Mouse (Mus musculus): ENCODE data around the gene Abr. TPM values are rescaled to one million over a fixed set of nuclear protein-coding genes. Genes with fewer than 3 reads are reported as not detected.

The Abr gene
- total and polyA plus RNA-seq, 3 experiments: 3.8 to 8.8 TPM; not detected in 1

DNA sequence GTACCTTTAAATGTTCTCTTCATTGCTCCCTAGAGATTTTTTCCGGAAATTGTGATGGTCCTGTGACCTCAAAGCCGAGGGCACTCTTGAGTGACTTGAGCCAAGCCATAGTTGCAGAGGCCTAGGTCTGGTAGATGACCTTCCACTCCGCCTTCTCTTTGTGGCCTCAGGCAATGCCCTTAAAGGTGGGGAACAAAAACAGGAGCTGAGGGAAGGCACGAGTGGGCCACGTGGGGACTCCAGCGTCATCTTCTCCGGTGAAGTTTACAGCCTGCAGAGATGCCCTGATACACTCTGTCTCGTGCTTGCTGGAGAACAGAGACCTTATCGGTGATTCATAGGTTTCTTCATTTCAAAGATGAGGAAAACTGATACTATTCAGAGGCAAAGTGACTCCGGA, 2.0 kb upstream of the Abr start:
- H3K79me2 ChIP-seq (ENCODE audit: control insufficient read depth, insufficient read depth, low read length, poor library complexity): no peaks in the 10 kb centered on the region
- no peaks in the 10 kb centered on the region for H3K27me3 ChIP-seq (ENCODE audit: control insufficient read depth in 1 of 2, insufficient read depth in 2 of 2, low read length in 2 of 2)
- no peak for TF ChIP-seq GABPA (IDR thresholded peaks at IDR 0.05; ENCODE audit: low read depth, low read length)
- TF ChIP-seq RCOR1 (IDR thresholded peaks at IDR 0.05; ENCODE audit: low read depth, low read length): no peak
- TF ChIP-seq TBP (IDR thresholded peaks at IDR 0.05; ENCODE audit: low read depth, low read length): no peak
- no peak for TF ChIP-seq MYC (IDR thresholded peaks at IDR 0.05; ENCODE audit: low read depth, low read length)
- no peak for TF ChIP-seq ETS1 (IDR thresholded peaks at IDR 0.05; ENCODE audit: low read depth, low read length)
- no peak for TF ChIP-seq USF2 (IDR thresholded peaks at IDR 0.05; ENCODE audit: borderline replicate concordance in 1 of 2, insufficient read depth in 1 of 2, low read depth in 1 of 2, low read length in 2 of 2)
- no peak for TF ChIP-seq MAFK (IDR thresholded peaks at IDR 0.05; ENCODE audit: borderline replicate concordance, low read depth, low read length)
- no peak for TF ChIP-seq GATA1 (IDR thresholded peaks at IDR 0.05; ENCODE audit: low read depth, low read length)
- TF ChIP-seq TCF12 (IDR thresholded peaks at IDR 0.05; ENCODE audit: low read depth, low read length): no peak
- no peak for TF ChIP-seq HCFC1 (IDR thresholded peaks at IDR 0.05; ENCODE audit: low read depth, low read length)
- no peak for TF ChIP-seq EP300 (IDR thresholded peaks at IDR 0.05; ENCODE audit: low read depth in 1 of 2, low read length in 2 of 2)
- no peak for TF ChIP-seq SIN3A (IDR thresholded peaks at IDR 0.05; ENCODE audit: low read length)
- TF ChIP-seq USF1 (IDR thresholded peaks at IDR 0.05; ENCODE audit: low read depth, low read length): no peak
- no peak for TF ChIP-seq E2F4 (IDR thresholded peaks at IDR 0.05; ENCODE audit: borderline replicate concordance, low read depth, low read length)
- TF ChIP-seq NELFE (IDR thresholded peaks at IDR 0.05; ENCODE audit: low read depth, low read length): no peak
- no peak for TF ChIP-seq MAX (IDR thresholded peaks at IDR 0.05; ENCODE audit: low read length)
- no peak for TF ChIP-seq ZNF384 (IDR thresholded peaks at IDR 0.05; ENCODE audit: low read depth, low read length)
- TF ChIP-seq MYB (IDR thresholded peaks at IDR 0.05; ENCODE audit: low read depth, low read length): no peak
- no peak for TF ChIP-seq ELF1 (IDR thresholded peaks at IDR 0.05; ENCODE audit: low read depth, low read length)
- no peak for TF ChIP-seq POLR2AphosphoS2 (IDR thresholded peaks at IDR 0.05; ENCODE audit: low read length)
- no peaks in the 10 kb centered on the region for H3K9me3 ChIP-seq (replicated peaks; ENCODE audit: insufficient read depth, low read length)
- H3K27ac ChIP-seq (ENCODE audit: control insufficient read depth, low read depth, low read length): no peak overlapping the region
- DNase-seq (ENCODE audit: low read depth, low spot score): no peak
- peaks cover 0 to 9% of the 10 kb centered on the region in 2 experiments; a peak in 2 of 4 replicates for H3K36me3 ChIP-seq (ENCODE audit: control insufficient read depth in 1 of 2, insufficient read depth in 2 of 2, low read length in 2 of 2)
- H3K9ac ChIP-seq (ENCODE audit: control insufficient read depth, low read depth, low read length, poor library complexity, severe bottlenecking): no peak overlapping the region
- peaks cover 0 to 11% of the 10 kb centered on the region in 2 experiments; a peak in 2 of 4 replicates for H3K4me1 ChIP-seq (ENCODE audit: control insufficient read depth in 1 of 2, insufficient read depth in 2 of 2, low read length in 2 of 2)
- no peak overlapping the region for H3K4me3 ChIP-seq (ENCODE audit: control insufficient read depth in 1 of 2, insufficient read depth in 1 of 2, low read depth in 2 of 2, low read length in 2 of 2)

DNA sequence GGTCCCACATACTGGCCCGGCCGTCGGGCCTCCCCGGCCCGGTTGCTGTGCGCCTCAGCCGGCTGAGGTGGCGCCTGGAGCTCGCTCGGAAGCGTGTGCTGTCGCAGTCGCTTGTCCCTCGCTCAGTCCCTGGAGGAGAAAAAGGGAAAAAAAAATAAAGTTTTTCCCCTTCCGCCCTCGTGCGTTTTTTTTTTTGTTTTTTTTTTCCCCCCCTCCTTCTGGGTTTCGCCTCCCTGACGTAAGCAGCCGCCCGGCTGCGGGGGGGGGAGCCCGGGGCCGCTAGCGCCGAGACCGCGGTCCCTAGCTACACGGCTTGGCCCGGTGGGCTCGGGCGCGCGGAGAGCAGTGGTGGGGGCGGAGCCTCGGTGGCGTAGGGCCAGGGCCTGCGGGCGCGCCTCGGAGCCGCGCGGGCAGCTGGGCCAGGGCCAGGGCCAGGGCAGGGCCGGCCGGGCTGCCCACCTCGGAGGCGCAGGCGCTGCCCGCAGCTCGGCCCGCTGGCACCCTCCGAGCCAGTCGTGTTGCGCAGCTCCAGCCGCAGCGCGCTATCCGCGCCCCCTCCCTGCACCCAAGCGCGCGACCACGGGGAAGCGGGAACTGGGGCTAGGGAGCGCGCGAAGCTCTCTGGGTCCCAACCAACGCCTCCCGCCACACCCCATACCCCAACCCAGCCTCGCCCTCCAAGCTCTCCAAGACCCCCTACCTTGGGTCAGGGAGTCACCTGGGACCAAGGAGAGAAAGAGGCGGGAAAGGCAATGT, 1.3 kb upstream of the Abr start:
- H3K4me1 ChIP-seq (ENCODE audit: control insufficient read depth in 1 of 2, insufficient read depth in 2 of 2, low read length in 2 of 2): peaks cover 0 to 7% of the 10 kb centered on the region in 2 experiments; a peak in 2 of 4 replicates
- no peak for DNase-seq (ENCODE audit: low read depth, low spot score)
- no peaks in the 10 kb centered on the region for H3K9me3 ChIP-seq (replicated peaks; ENCODE audit: insufficient read depth, low read length)
- no peak overlapping the region for H3K4me3 ChIP-seq (ENCODE audit: control insufficient read depth in 1 of 2, insufficient read depth in 1 of 2, low read depth in 2 of 2, low read length in 2 of 2)
- H3K79me2 ChIP-seq (ENCODE audit: control insufficient read depth, insufficient read depth, low read length, poor library complexity): no peaks in the 10 kb centered on the region
- no peak overlapping the region for H3K9ac ChIP-seq (ENCODE audit: control insufficient read depth, low read depth, low read length, poor library complexity, severe bottlenecking)
- peaks cover 0 to 5% of the 10 kb centered on the region in 2 experiments; a peak in 2 of 4 replicates for H3K36me3 ChIP-seq (ENCODE audit: control insufficient read depth in 1 of 2, insufficient read depth in 2 of 2, low read length in 2 of 2)
- no peaks in the 10 kb centered on the region for H3K27me3 ChIP-seq (ENCODE audit: control insufficient read depth in 1 of 2, insufficient read depth in 2 of 2, low read length in 2 of 2)
- no peak overlapping the region for H3K27ac ChIP-seq (ENCODE audit: control insufficient read depth, low read depth, low read length)
- no peak for TF ChIP-seq MAX (IDR thresholded peaks at IDR 0.05; ENCODE audit: low read length)
- TF ChIP-seq NRF1 (IDR thresholded peaks at IDR 0.05; ENCODE audit: insufficient read depth, low read depth, low read length, poor library complexity, severe bottlenecking): no peak
- no peak for TF ChIP-seq GABPA (IDR thresholded peaks at IDR 0.05; ENCODE audit: low read depth, low read length)
- TF ChIP-seq BHLHE40 (IDR thresholded peaks at IDR 0.05; ENCODE audit: borderline replicate concordance, low read depth, low read length): no peak
- no peak for TF ChIP-seq KAT2A (conservative IDR thresholded peaks at IDR 0.05; ENCODE audit: low read depth, low read length)
- no peak for TF ChIP-seq CHD1 (IDR thresholded peaks at IDR 0.05; ENCODE audit: low read depth, low read length)
- no peak for TF ChIP-seq MYB (IDR thresholded peaks at IDR 0.05; ENCODE audit: low read depth, low read length)
- no peak for TF ChIP-seq NELFE (IDR thresholded peaks at IDR 0.05; ENCODE audit: low read depth, low read length)
- TF ChIP-seq USF2 (IDR thresholded peaks at IDR 0.05; ENCODE audit: borderline replicate concordance in 1 of 2, insufficient read depth in 1 of 2, low read depth in 1 of 2, low read length in 2 of 2): no peak
- TF ChIP-seq POLR2AphosphoS5 (IDR thresholded peaks at IDR 0.05; ENCODE audit: borderline replicate concordance, low read depth, low read length): no peak
- no peak for TF ChIP-seq ZNF384 (IDR thresholded peaks at IDR 0.05; ENCODE audit: low read depth, low read length)
- TF ChIP-seq ZC3H11A (IDR thresholded peaks at IDR 0.05; ENCODE audit: low read depth, low read length): no peak
- no peak for TF ChIP-seq RCOR1 (IDR thresholded peaks at IDR 0.05; ENCODE audit: low read depth, low read length)
- no peak for TF ChIP-seq MAZ (IDR thresholded peaks at IDR 0.05; ENCODE audit: low read depth, low read length)
- no peak for TF ChIP-seq SIN3A (IDR thresholded peaks at IDR 0.05; ENCODE audit: low read length)
- TF ChIP-seq MEF2A (IDR thresholded peaks at IDR 0.05; ENCODE audit: extremely low read depth, insufficient replicate concordance, low read depth, low read length, poor library complexity, severe bottlenecking): no peak

Data from MEL (cell line).